Mouse (Mus musculus): ENCODE results near the gene Stat1. TPM values are rescaled to one million over a fixed set of nuclear protein-coding genes. Genes with fewer than 3 reads are reported as not detected.

The Stat1 gene
- total RNA-seq, 1 experiment, result 14.8 TPM

DNA sequence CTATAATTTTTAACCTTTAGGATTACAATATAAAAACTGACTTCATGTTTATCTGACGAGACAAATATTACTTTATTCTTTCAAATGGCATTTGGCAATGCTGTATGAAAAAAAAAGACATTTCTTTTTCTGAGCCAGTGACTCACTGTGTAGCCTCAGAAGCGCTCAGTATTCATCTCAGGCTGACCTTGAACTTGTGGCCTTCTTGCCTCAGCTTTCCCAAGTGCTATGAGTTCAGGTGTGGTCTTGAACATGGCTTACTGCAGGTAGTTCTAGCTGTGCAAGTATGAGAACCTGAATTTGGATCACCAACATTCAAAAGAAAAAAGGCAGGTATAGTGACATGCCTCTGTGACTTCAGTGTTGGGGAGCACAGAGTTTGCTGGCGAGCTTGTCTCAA lies 1.8 kb downstream of the Stat1 start:
- Histone ChIP-seq H3K9ac (ENCODE audit: insufficient read depth, low read depth, low read length, poor library complexity, severe bottlenecking) (no peak overlapping the region), H3K36me3 (ENCODE audit: control insufficient read depth, insufficient read depth, low read length, poor library complexity, severe bottlenecking) (no peaks in the 10 kb centered on the region), H3K9me3 (ENCODE audit: control insufficient read depth, insufficient read depth, low read depth, low read length) (no peaks in the 10 kb centered on the region), H3K4me1 (ENCODE audit: control insufficient read depth in 2 of 2, insufficient read depth in 2 of 2, low read length in 2 of 2, poor library complexity in 1 of 2) (0 out of 4 replicates have a peak, but pooled peaks cover 0 to 4% of the 10 kb centered on the region in 2 experiments), H3K4me3 (ENCODE audit: insufficient read depth in 1 of 2, low read depth in 1 of 2, low read length in 2 of 2, poor library complexity in 1 of 2, severe bottlenecking in 1 of 2) (no peak overlapping the region), H3K27ac (ENCODE audit: insufficient read depth, low read depth, low read length, poor library complexity, severe bottlenecking) (no peak overlapping the region)
- DNase-seq (ENCODE audit: low read depth, low spot score), result no peak
- in situ Hi-C loops (cut with MboI; ENCODE audit: low sequenced_read_pairs in 2 of 2, unreplicated experiment in 2 of 2), result no loop called here
- TF ChIP-seq MAFK (IDR thresholded peaks at IDR 0.05; ENCODE audit: insufficient read depth, low read depth, low read length) (no peak), ZNF384 (IDR thresholded peaks at IDR 0.05; ENCODE audit: low read depth, low read length) (no peak), CHD2 (IDR thresholded peaks at IDR 0.05; ENCODE audit: low read depth, low read length) (no peak), ZC3H11A (IDR thresholded peaks at IDR 0.05; ENCODE audit: borderline replicate concordance, low read depth, low read length) (no peak), HCFC1 (IDR thresholded peaks at IDR 0.05; ENCODE audit: borderline replicate concordance, insufficient read depth, low read length) (no peak)

DNA sequence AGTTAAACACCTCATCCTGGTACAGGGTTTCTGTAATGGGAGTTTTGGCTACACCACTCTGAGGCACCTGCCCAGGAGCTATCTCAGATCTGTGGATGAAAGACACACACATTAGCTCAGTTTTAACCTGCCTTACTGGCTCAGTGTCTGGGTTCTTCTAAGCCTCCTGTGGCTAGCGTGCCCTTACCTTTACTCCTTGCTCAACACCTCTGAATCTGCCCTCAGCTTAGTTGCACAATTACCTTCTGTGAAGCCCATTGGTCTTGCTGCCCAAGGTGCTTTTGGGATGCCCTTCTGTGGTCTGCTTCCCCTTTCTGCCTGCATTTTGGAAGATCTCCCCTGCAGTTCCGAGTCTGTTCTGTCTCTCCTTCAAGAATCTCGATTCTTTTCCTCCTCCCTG lies 5.6 kb downstream of the Stat1 start:
- no peak for DNase-seq (ENCODE audit: low read depth, low spot score)
- peaks cover 0 to 2% of the 10 kb centered on the region in 2 experiments; a peak in 2 of 4 replicates for H3K4me1 ChIP-seq (ENCODE audit: control insufficient read depth in 2 of 2, insufficient read depth in 2 of 2, low read length in 2 of 2, poor library complexity in 1 of 2)
- H3K27ac ChIP-seq (ENCODE audit: insufficient read depth, low read depth, low read length, poor library complexity, severe bottlenecking), result no peak overlapping the region
- in situ Hi-C loops (cut with MboI; ENCODE audit: low sequenced_read_pairs in 2 of 2, unreplicated experiment in 2 of 2), result no loop called here
- no peaks in the 10 kb centered on the region for H3K9me3 ChIP-seq (ENCODE audit: control insufficient read depth, insufficient read depth, low read depth, low read length)
- no peak overlapping the region for H3K4me3 ChIP-seq (ENCODE audit: insufficient read depth in 1 of 2, low read depth in 1 of 2, low read length in 2 of 2, poor library complexity in 1 of 2, severe bottlenecking in 1 of 2)
- no peak overlapping the region for H3K9ac ChIP-seq (ENCODE audit: insufficient read depth, low read depth, low read length, poor library complexity, severe bottlenecking)
- TF ChIP-seq CHD2 (IDR thresholded peaks at IDR 0.05; ENCODE audit: low read depth, low read length), result no peak
- no peak for TF ChIP-seq HCFC1 (IDR thresholded peaks at IDR 0.05; ENCODE audit: borderline replicate concordance, insufficient read depth, low read length)
- no peak for TF ChIP-seq ZC3H11A (IDR thresholded peaks at IDR 0.05; ENCODE audit: borderline replicate concordance, low read depth, low read length)
- no peak for TF ChIP-seq MAFK (IDR thresholded peaks at IDR 0.05; ENCODE audit: insufficient read depth, low read depth, low read length)
- TF ChIP-seq ZNF384 (IDR thresholded peaks at IDR 0.05; ENCODE audit: low read depth, low read length), result no peak
- 0 out of 2 replicates have a peak, but pooled peaks cover 2% of the 10 kb centered on the region for H3K36me3 ChIP-seq (ENCODE audit: control insufficient read depth, insufficient read depth, low read length, poor library complexity, severe bottlenecking)

DNA sequence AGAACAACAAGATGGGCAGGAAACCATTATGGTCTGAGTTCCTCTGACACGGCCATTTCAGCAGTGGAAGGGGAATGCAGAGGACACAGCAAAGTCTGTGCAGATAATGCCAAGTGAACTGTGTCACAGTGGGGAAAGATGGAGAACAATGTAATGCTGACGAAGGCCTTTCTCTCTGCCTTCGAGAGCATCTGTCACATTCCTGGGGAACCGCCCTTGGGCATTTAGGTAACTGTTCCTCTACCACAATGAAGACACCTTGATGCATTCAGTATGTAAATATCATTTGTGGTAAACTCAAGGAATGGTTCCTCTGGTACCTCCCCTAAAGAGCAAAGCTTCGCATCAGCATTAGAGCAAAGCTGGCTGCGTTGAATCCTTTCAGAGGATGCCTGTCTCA lies 8.1 kb downstream of the Stat1 start:
- TF ChIP-seq MAFK (IDR thresholded peaks at IDR 0.05; ENCODE audit: insufficient read depth, low read depth, low read length) (peak; percentile 76), CHD2 (IDR thresholded peaks at IDR 0.05; ENCODE audit: low read depth, low read length) (no peak)
- Histone ChIP-seq H3K4me1 (ENCODE audit: control insufficient read depth in 2 of 2, insufficient read depth in 2 of 2, low read length in 2 of 2, poor library complexity in 1 of 2) (peaks cover 0 to 2% of the 10 kb centered on the region in 2 experiments; a peak in 2 of 4 replicates), H3K4me3 (ENCODE audit: insufficient read depth in 1 of 2, low read depth in 1 of 2, low read length in 2 of 2, poor library complexity in 1 of 2, severe bottlenecking in 1 of 2) (no peak overlapping the region), H3K27ac (ENCODE audit: insufficient read depth, low read depth, low read length, poor library complexity, severe bottlenecking) (no peak overlapping the region), H3K9ac (ENCODE audit: insufficient read depth, low read depth, low read length, poor library complexity, severe bottlenecking) (no peak overlapping the region), H3K9me3 (ENCODE audit: control insufficient read depth, insufficient read depth, low read depth, low read length) (no peaks in the 10 kb centered on the region), H3K36me3 (ENCODE audit: control insufficient read depth, insufficient read depth, low read length, poor library complexity, severe bottlenecking) (0 out of 2 replicates have a peak, but pooled peaks cover 2% of the 10 kb centered on the region)
- in situ Hi-C loops (cut with MboI; ENCODE audit: low sequenced_read_pairs in 2 of 2, unreplicated experiment in 2 of 2), result no loop called here
- DNase-seq (ENCODE audit: low read depth, low spot score), result no peak

DNA sequence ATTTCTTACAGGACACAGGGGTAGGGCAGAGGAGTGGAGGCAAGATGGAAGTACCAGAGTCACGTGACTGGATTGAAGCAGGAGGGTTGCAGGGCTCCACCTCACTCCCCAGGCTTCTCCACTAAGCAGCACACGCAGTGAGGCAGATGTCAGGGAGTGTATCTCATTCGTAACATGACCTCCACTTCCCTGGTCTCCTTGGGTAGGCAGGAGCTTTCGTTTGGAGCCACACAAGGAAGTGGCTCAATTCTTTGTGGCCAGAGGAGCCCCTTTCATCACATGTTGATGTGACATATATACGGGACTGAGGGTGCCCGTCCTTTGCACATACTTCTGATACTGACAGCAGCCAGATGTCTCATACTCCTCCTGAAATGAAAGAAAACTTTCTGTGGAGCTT lies 10.6 kb downstream of the Stat1 start:
- H3K9ac ChIP-seq (ENCODE audit: insufficient read depth, low read depth, low read length, poor library complexity, severe bottlenecking), result no peak overlapping the region
- H3K4me1 ChIP-seq (ENCODE audit: control insufficient read depth in 2 of 2, insufficient read depth in 2 of 2, low read length in 2 of 2, poor library complexity in 1 of 2), result peaks cover 0 to 2% of the 10 kb centered on the region in 2 experiments; a peak in 2 of 4 replicates
- no peak overlapping the region for H3K4me3 ChIP-seq (ENCODE audit: insufficient read depth in 1 of 2, low read depth in 1 of 2, low read length in 2 of 2, poor library complexity in 1 of 2, severe bottlenecking in 1 of 2)
- H3K36me3 ChIP-seq (ENCODE audit: control insufficient read depth, insufficient read depth, low read length, poor library complexity, severe bottlenecking), result 0 out of 2 replicates have a peak, but pooled peaks cover 2% of the 10 kb centered on the region
- DNase-seq (ENCODE audit: low read depth, low spot score), result no peak
- no peak for TF ChIP-seq MAFK (IDR thresholded peaks at IDR 0.05; ENCODE audit: insufficient read depth, low read depth, low read length)
- no peak for TF ChIP-seq ZNF384 (IDR thresholded peaks at IDR 0.05; ENCODE audit: low read depth, low read length)
- no peak for TF ChIP-seq HCFC1 (IDR thresholded peaks at IDR 0.05; ENCODE audit: borderline replicate concordance, insufficient read depth, low read length)
- TF ChIP-seq CHD2 (IDR thresholded peaks at IDR 0.05; ENCODE audit: low read depth, low read length), result no peak
- TF ChIP-seq ZC3H11A (IDR thresholded peaks at IDR 0.05; ENCODE audit: borderline replicate concordance, low read depth, low read length), result no peak
- in situ Hi-C loops (cut with MboI; ENCODE audit: low sequenced_read_pairs in 2 of 2, unreplicated experiment in 2 of 2), result no loop called here
- H3K27ac ChIP-seq (ENCODE audit: insufficient read depth, low read depth, low read length, poor library complexity, severe bottlenecking), result no peak overlapping the region
- no peaks in the 10 kb centered on the region for H3K9me3 ChIP-seq (ENCODE audit: control insufficient read depth, insufficient read depth, low read depth, low read length)

Measured in ES-E14 (cell line).